Comparison of ENCODE assay signal across 22 mouse cellular contexts in genomic region chr17:48332524-48332923, GRCm38 (mm10). TPM values are rescaled to one million over a fixed set of nuclear protein-coding genes. Genes with fewer than 3 reads are reported as not detected.
A peak's percentile ranks its signal among the peaks of the same experiment; 100 is the strongest.
DNase-seq lines count a peak whose midpoint lies in the region; ATAC-seq lines count a peak whose summit lies in the region.
"Had no signal": no experiment of that assay in that cellular context is flagged by ENCODE, and none has a peak within 500 bp of the region (broad histone marks: within the 10 kb centered on the region; RNA-seq: fewer than 3 reads in every experiment).

No protein-coding gene starts in this region.

- peak; percentile 63 for ATAC-seq in activated CD4-positive, CD25-positive, alpha-beta regulatory T cell, adult 4 months
- ATAC-seq in frontal cortex, adult (ENCODE audit: low TSS enrichment), result no peak
- ATAC-seq: forebrain, embryonic 15.5 days; intestine, embryonic 16.5 days had no signal

- peak; percentile 66 for DNase-seq in 416B (ENCODE audit: low read depth)
- peak; percentile 43 for DNase-seq in CD4-positive helper T cell, adult 2 months (ENCODE audit: low read depth, low spot score)
- DNase-seq in thymus, adult 18-20 months, result no peak
- no peak for DNase-seq in cerebellum, adult 9-10 months
- DNase-seq: adrenal gland, adult 8-10 months; adrenal gland, postnatal 25 days; cerebellum, adult 11-12 months; cerebellum, adult 8-10 months; cerebellum, postnatal 14 days; gastrocnemius, postnatal 10 days; gastrocnemius, postnatal 36 days; heart, adult 2 months; heart, postnatal 14 days; heart, postnatal 4 days; kidney, adult 18-20 months had no signal

RNA-seq across cellular contexts. Expression of gene Trem2, which starts 13.7 kb away (rescaled TPM):
- polyA plus RNA-seq in activated CD4-positive, CD25-positive, alpha-beta regulatory T cell, adult 4 months (2017; shearing (Covaris generic)), result not detected

RNA-seq across cellular contexts. Expression of gene B430306N03Rik, which starts 16.6 kb away (rescaled TPM):
- polyA plus RNA-seq in activated CD4-positive, CD25-positive, alpha-beta regulatory T cell, adult 4 months (2017; shearing (Covaris generic)), result 1 to 10 TPM in 1 of 2 experiments, under 1 TPM in 1; 0.60 to 1.2 TPM
- polyA plus RNA-seq: forebrain, embryonic 12.5 days; hindbrain, embryonic 11.5 days had no signal

RNA-seq across cellular contexts. Expression of gene Treml1, which starts 27.2 kb away (rescaled TPM):
- polyA plus RNA-seq in activated CD4-positive, CD25-positive, alpha-beta regulatory T cell, adult 4 months (2017; shearing (Covaris generic)), result not detected

RNA-seq across cellular contexts. Expression of gene Treml2, which starts 33.2 kb away (rescaled TPM):
- polyA plus RNA-seq in activated CD4-positive, CD25-positive, alpha-beta regulatory T cell, adult 4 months (2017; shearing (Covaris generic)), result 10 to 100 TPM; 16.1 to 17.1 TPM
- polyA plus RNA-seq: kidney, embryonic 14.5 days had no signal

Comparison
In these comparisons a context has a peak if more than half of its experiments do, and no peak if none do; other contexts are left out.
1. DNase-seq: peak in 416B (single experiment) and CD4-positive helper T cell, adult 2 months (single experiment); none in thymus, adult 18-20 months (0 of 2) and cerebellum, adult 9-10 months (single experiment).